18 mouse cellular contexts compared by ENCODE assay signal in genomic region chr2:13450895-13451294, GRCm38 (mm10). TPM values are rescaled to one million over a fixed set of nuclear protein-coding genes. Genes with fewer than 3 reads are reported as not detected.
A peak's percentile ranks its signal among the peaks of the same experiment; 100 is the strongest.
DNase-seq lines count a peak whose midpoint lies in the region; ATAC-seq and TF ChIP-seq lines count a peak whose summit lies in the region.
"Had no signal": no experiment of that assay in that cellular context is flagged by ENCODE, and none has a peak within 500 bp of the region (broad histone marks: within the 10 kb centered on the region; RNA-seq: fewer than 3 reads in every experiment).

No protein-coding gene starts in this region.

- POLR2A ChIA-PET in Patski (lab: Charles Lee) = interaction anchor here (0.5 kb wide), 1 partner anchor 342 kb away, joined by 3 read pairs; no protein-coding TSS in a partner anchor

- H3K4me1 ChIP-seq in embryonic facial prominence, embryonic 14.5 days (ENCODE audit: control insufficient read depth, insufficient read depth, low read length) = no peaks in the 10 kb centered on the region
- H3K4me1 ChIP-seq in embryonic facial prominence, embryonic 10.5 days = peaks cover 16% of the 10 kb centered on the region; the same call in 1 of the 2 replicates
- no peaks in the 10 kb centered on the region for H3K4me1 ChIP-seq in lung, postnatal 0 days (ENCODE audit: insufficient read depth, low read depth, low read length)
- no peaks in the 10 kb centered on the region for H3K4me1 ChIP-seq in kidney, embryonic 16.5 days (ENCODE audit: insufficient read depth, low read length)
- no peaks in the 10 kb centered on the region for H3K4me1 ChIP-seq in liver, embryonic 12.5 days
- H3K4me1 ChIP-seq: forebrain, embryonic 13.5 days; hindbrain, embryonic 15.5 days; lung, embryonic 15.5 days; megakaryocyte, embryonic 14.5 days had no signal

- H3K27ac ChIP-seq in embryonic facial prominence, embryonic 14.5 days (replicated peaks; ENCODE audit: low read depth, low read length) = no peak overlapping the region
- no peak overlapping the region for H3K27ac ChIP-seq in embryonic facial prominence, embryonic 10.5 days (replicated peaks)
- no peak overlapping the region for H3K27ac ChIP-seq in lung, postnatal 0 days (ENCODE audit: low read length)
- H3K27ac ChIP-seq in kidney, embryonic 16.5 days (ENCODE audit: low read length) = no peak overlapping the region
- no peak overlapping the region for H3K27ac ChIP-seq in liver, embryonic 12.5 days
- H3K27ac ChIP-seq: forebrain, embryonic 13.5 days; lung, embryonic 15.5 days had no signal

- H3K27me3 ChIP-seq in embryonic facial prominence, embryonic 14.5 days (replicated peaks; ENCODE audit: control insufficient read depth, insufficient read depth, low read length) = no peaks in the 10 kb centered on the region
- H3K27me3 ChIP-seq in embryonic facial prominence, embryonic 10.5 days (replicated peaks; ENCODE audit: low read depth, poor library complexity, severe bottlenecking) = no peaks in the 10 kb centered on the region
- H3K27me3 ChIP-seq in lung, postnatal 0 days (replicated peaks; ENCODE audit: insufficient read depth, low read length) = no peaks in the 10 kb centered on the region
- H3K27me3 ChIP-seq in Patski = no peaks in the 10 kb centered on the region
- H3K27me3 ChIP-seq in kidney, embryonic 16.5 days (ENCODE audit: insufficient read depth, low read length) = no peaks in the 10 kb centered on the region
- H3K27me3 ChIP-seq in liver, embryonic 12.5 days (replicated peaks) = no peaks in the 10 kb centered on the region
- H3K27me3 ChIP-seq: embryonic facial prominence, embryonic 12.5 days; forebrain, embryonic 13.5 days; hindbrain, embryonic 15.5 days; lung, embryonic 15.5 days had no signal

- no peaks in the 10 kb centered on the region for H3K9me3 ChIP-seq in embryonic facial prominence, embryonic 14.5 days (ENCODE audit: control insufficient read depth, low read length)
- no peaks in the 10 kb centered on the region for H3K9me3 ChIP-seq in embryonic facial prominence, embryonic 10.5 days
- no peaks in the 10 kb centered on the region for H3K9me3 ChIP-seq in lung, postnatal 0 days (ENCODE audit: low read length)
- H3K9me3 ChIP-seq in kidney, embryonic 16.5 days (ENCODE audit: low read length) = no peaks in the 10 kb centered on the region
- no peaks in the 10 kb centered on the region for H3K9me3 ChIP-seq in liver, embryonic 12.5 days (replicated peaks)
- H3K9me3 ChIP-seq: embryonic facial prominence, embryonic 12.5 days; forebrain, embryonic 13.5 days; G1E; hindbrain, embryonic 15.5 days; lung, embryonic 15.5 days; megakaryocyte, embryonic 14.5 days had no signal

- no peak for TF ChIP-seq CTCF in lung, postnatal 0 days (IDR thresholded peaks at IDR 0.05)
- TF ChIP-seq CTCF in Patski (IDR thresholded peaks at IDR 0.05) = no peak

- peak; percentile 24 for DNase-seq in embryonic facial prominence, embryonic 14.5 days (ENCODE audit: low spot score)
- no peak for DNase-seq in embryonic facial prominence, embryonic 10.5 days (ENCODE audit: low spot score)
- DNase-seq in lung, postnatal 0 days (ENCODE audit: low spot score) = peak; percentile 7
- DNase-seq in lung, adult 18-20 months = no peak
- peak; percentile 72 for DNase-seq in Patski (ENCODE audit: low read depth, low spot score)
- peak; percentile 16 for DNase-seq in mesoderm, embryonic 11.5 days (ENCODE audit: low read depth, low spot score)
- DNase-seq: cerebellum, postnatal 10 days; kidney, adult 8-10 months; liver had no signal

- H3K4me2 ChIP-seq in embryonic facial prominence, embryonic 14.5 days (ENCODE audit: low read depth, low read length) = no peak overlapping the region
- H3K4me2 ChIP-seq in lung, postnatal 0 days (replicated peaks; ENCODE audit: low read depth, low read length) = no peak overlapping the region
- no peak overlapping the region for H3K4me2 ChIP-seq in kidney, embryonic 16.5 days (replicated peaks; ENCODE audit: low read depth, low read length)
- no peak overlapping the region for H3K4me2 ChIP-seq in liver, embryonic 12.5 days
- H3K4me2 ChIP-seq: embryonic facial prominence, embryonic 12.5 days; forebrain, embryonic 13.5 days; heart, embryonic 11.5 days; hindbrain, embryonic 15.5 days; lung, embryonic 15.5 days had no signal

- H3K36me3 ChIP-seq in embryonic facial prominence, embryonic 14.5 days (ENCODE audit: control insufficient read depth, insufficient read depth, low read length) = no peaks in the 10 kb centered on the region
- H3K36me3 ChIP-seq in embryonic facial prominence, embryonic 10.5 days (replicated peaks) = no peaks in the 10 kb centered on the region
- H3K36me3 ChIP-seq in lung, postnatal 0 days (ENCODE audit: insufficient read depth, low read length) = no peaks in the 10 kb centered on the region
- no peaks in the 10 kb centered on the region for H3K36me3 ChIP-seq in kidney, embryonic 16.5 days (ENCODE audit: insufficient read depth, low read length)
- no peaks in the 10 kb centered on the region for H3K36me3 ChIP-seq in liver, embryonic 12.5 days
- H3K36me3 ChIP-seq: embryonic facial prominence, embryonic 12.5 days; G1E; hindbrain, embryonic 15.5 days; lung, embryonic 15.5 days had no signal

- CTCF ChIA-PET in Patski (lab: Charles Lee) = interaction anchor here (1.5 to 2.6 kb wide), 3 partner anchors 13 to 173 kb away, joined by 3 to 8 read pairs (median 6); no protein-coding TSS in a partner anchor

- in situ Hi-C loops in Patski (cut with MboI; ENCODE audit: low pct_unique_long_range_greater_than_20kb) = loop anchor here (10.0 kb wide), 1 partner anchor 124 kb away; the partner anchor contains the start of gene Vim

- TF ChIP-seq EP300 in lung, postnatal 0 days (IDR thresholded peaks at IDR 0.05) = no peak

- no peak overlapping the region for H3K4me3 ChIP-seq in embryonic facial prominence, embryonic 14.5 days (ENCODE audit: low read depth, low read length)
- no peak overlapping the region for H3K4me3 ChIP-seq in embryonic facial prominence, embryonic 10.5 days
- H3K4me3 ChIP-seq in lung, postnatal 0 days (ENCODE audit: low read depth, low read length) = no peak overlapping the region
- H3K4me3 ChIP-seq in kidney, embryonic 16.5 days (ENCODE audit: low read length) = no peak overlapping the region
- H3K4me3 ChIP-seq in liver, embryonic 12.5 days = no peak overlapping the region
- H3K4me3 ChIP-seq: embryonic facial prominence, embryonic 12.5 days; forebrain, embryonic 13.5 days; hindbrain, embryonic 15.5 days; lung, embryonic 15.5 days; megakaryocyte, embryonic 14.5 days had no signal

- ATAC-seq in embryonic facial prominence, embryonic 14.5 days (ENCODE audit: low read depth) = peak; percentile 62; the same call in 1 of the 2 replicates
- ATAC-seq in lung, postnatal 0 days = no peak
- ATAC-seq in Patski = peak; percentile 95
- ATAC-seq in kidney, embryonic 16.5 days (ENCODE audit: low FRiP score, low TSS enrichment) = no peak
- no peak for ATAC-seq in liver, embryonic 12.5 days
- ATAC-seq: forebrain, embryonic 13.5 days had no signal

- no peak overlapping the region for H3K9ac ChIP-seq in embryonic facial prominence, embryonic 14.5 days (ENCODE audit: low read depth, low read length)
- H3K9ac ChIP-seq in lung, postnatal 0 days (replicated peaks; ENCODE audit: low read depth) = no peak overlapping the region
- H3K9ac ChIP-seq in kidney, embryonic 16.5 days (replicated peaks; ENCODE audit: low read length) = no peak overlapping the region
- H3K9ac ChIP-seq in liver, embryonic 12.5 days = no peak overlapping the region
- H3K9ac ChIP-seq: embryonic facial prominence, embryonic 12.5 days; forebrain, embryonic 13.5 days; hindbrain, embryonic 15.5 days; lung, embryonic 15.5 days had no signal

- 50% methylated on average over 3 of the region's 3 CpGs for WGBS in embryonic facial prominence, embryonic 14.5 days
- 76% methylated on average over 3 of the region's 3 CpGs for WGBS in embryonic facial prominence, embryonic 10.5 days
- 61% methylated on average over 3 of the region's 3 CpGs for WGBS in lung, postnatal 0 days
- WGBS in kidney, embryonic 16.5 days = 77% methylated on average over 3 of the region's 3 CpGs
- 69% methylated on average over 3 of the region's 3 CpGs for WGBS in liver, embryonic 12.5 days (ENCODE audit: insufficient replicate concordance)

RNA-seq across cellular contexts. Expression of gene Cubn, which starts 40.7 kb away (rescaled TPM):
- 0.38 and 0.56 TPM in 2 replicates for polyA plus RNA-seq in embryonic facial prominence, embryonic 14.5 days (2014; fragmentation: Nextera tagmentation; extraction: Ambion mirVana)
- polyA plus RNA-seq in embryonic facial prominence, embryonic 10.5 days (2016; fragmentation: Nextera tagmentation; extraction: Ambion mirVana) = 0.11 and 0.14 TPM in 2 replicates
- polyA plus RNA-seq in lung, postnatal 0 days (2015; fragmentation: Nextera tagmentation; extraction: Ambion mirVana) = 0.24 and 0.32 TPM in 2 replicates
- 1.1 TPM for polyA plus RNA-seq in Patski (2021)
- polyA plus RNA-seq in kidney, embryonic 16.5 days (2015; fragmentation: Nextera tagmentation; extraction: Ambion mirVana) = 7.2 and 7.9 TPM in 2 replicates
- polyA plus RNA-seq in liver, embryonic 12.5 days (2016; fragmentation: Nextera tagmentation; extraction: Ambion mirVana) = 0.07 and 0.20 TPM in 2 replicates
- polyA plus RNA-seq: G1E had no signal

Comparison
In these comparisons a context has a peak if more than half of its experiments do, and no peak if none do; other contexts are left out.
1. DNase-seq: peak in embryonic facial prominence, embryonic 14.5 days (single experiment), lung, postnatal 0 days (single experiment), Patski (single experiment) and mesoderm, embryonic 11.5 days (single experiment); none in embryonic facial prominence, embryonic 10.5 days (single experiment) and lung, adult 18-20 months (0 of 2).
2. ATAC-seq: peak in embryonic facial prominence, embryonic 14.5 days (single experiment) and Patski (single experiment); none in lung, postnatal 0 days (single experiment), kidney, embryonic 16.5 days (single experiment) and liver, embryonic 12.5 days (single experiment).